Mouse (Mus musculus) megakaryocyte, embryonic 14.5 days (primary cell): ENCODE results near the gene Usp10.

Experiments used
- FLI1 ChIP-seq: IDR thresholded peaks from 2 replicates; pipeline ENCODE4 v1.6.1; 2012; ENCODE audit warnings: low read length, inconsistent platforms, mixed read lengths
- GATA1 ChIP-seq: IDR thresholded peaks from 3 replicates; pipeline ENCODE4 v1.6.1; 2012; ENCODE audit warnings: mixed read lengths, low read length, inconsistent platforms, borderline replicate concordance

DNA sequence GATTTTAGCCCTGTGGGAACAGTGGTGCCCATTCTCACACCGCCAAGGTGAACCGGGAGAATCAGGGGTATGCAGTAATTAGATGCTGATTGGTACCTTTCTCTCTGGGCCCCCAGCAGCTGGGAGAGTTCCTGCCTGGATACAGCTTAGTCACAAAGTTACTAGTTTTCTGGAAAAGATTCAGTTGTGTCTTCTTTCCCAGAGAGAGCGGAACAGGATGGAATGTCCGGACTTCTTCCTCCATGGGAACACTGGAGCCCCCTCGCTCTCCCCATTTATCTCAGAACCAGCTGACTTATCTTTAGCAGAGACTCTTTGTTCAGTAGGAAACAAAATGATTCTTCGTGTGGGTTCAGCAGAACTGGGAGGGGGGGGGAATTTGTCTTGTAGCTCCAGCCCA, 47.4 kb upstream of the Usp10 start:
- no peak for TF ChIP-seq GATA1
- TF ChIP-seq FLI1: no peak
